Mouse (Mus musculus) erythroid progenitor cell, adult 5-6 weeks (primary cell): ENCODE results near the gene Magi3. TPM values are rescaled to one million over a fixed set of nuclear protein-coding genes. Genes with fewer than 3 reads are reported as not detected.

Source experiments
- ATAC-seq: replicated peaks from 2 replicates; pipeline ENCODE4 v1.8.0; 2016; ENCODE audit warnings: moderate number of reproducible peaks, mild to moderate bottlenecking, moderate TSS enrichment, inconsistent platforms; ENCODE audit not compliant: poor library complexity, low FRiP score, severe bottlenecking
- total RNA-seq, 2 experiments: library from RNA; stranded (forward) in 1 of 2; stranded (reverse) in 1 of 2; fragments of 150-400 nt in 1 of 2; fragments of 186-747, 209-891 nt in 1 of 2; gene quantifications; 2 replicates each; pipeline versions ENCODE4 v1.2.3 to v1.2.4; 2015 to 2017; ENCODE audit warnings: low replicate concordance in 2 of 2

Magi3 gene
- total RNA-seq (2015; ENCODE audit: low replicate concordance) (1.1 TPM in 1 of 2 replicates, not detected in the other), total RNA-seq (2017; ENCODE audit: low replicate concordance) (1.1 and 1.9 TPM in 2 replicates)

DNA sequence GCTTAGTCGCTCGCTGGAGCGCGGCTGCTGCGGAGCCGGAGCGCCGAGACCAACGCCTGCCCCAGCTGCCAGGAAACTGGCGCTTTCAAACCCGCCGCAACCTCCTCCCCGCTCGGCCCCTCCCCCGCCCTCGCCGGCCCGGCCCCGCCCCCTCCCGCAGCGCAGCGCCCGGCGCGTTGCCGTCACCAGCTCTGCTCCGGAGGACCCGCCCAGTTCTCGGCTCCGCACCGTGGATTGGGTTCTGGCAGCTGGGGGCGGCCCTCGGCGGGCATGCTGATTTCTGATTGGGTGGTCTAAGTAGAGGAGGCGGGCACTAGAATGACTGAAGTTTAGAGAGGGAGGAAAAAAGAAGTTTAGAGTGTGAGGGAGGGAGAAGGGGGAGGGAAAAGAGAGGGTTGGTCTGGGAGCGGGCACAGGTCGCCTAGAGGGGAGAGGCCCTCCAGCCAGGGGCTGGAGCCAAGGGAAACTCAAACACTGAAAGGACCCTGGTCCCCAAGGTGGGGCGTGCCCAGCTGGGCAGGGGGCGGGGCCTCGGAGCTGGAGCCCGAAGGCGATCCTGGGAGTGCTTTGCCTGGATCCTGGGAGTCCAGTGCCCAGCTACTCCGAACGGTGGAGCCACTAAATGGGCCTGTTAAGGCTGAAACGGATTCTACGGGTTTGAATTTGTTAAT, at the start of gene Magi3:
Gene Magi3 (minus strand): TSS at position 80 of the 671 bp plus-strand sequence.
- ATAC-seq: peak; percentile 99

DNA sequence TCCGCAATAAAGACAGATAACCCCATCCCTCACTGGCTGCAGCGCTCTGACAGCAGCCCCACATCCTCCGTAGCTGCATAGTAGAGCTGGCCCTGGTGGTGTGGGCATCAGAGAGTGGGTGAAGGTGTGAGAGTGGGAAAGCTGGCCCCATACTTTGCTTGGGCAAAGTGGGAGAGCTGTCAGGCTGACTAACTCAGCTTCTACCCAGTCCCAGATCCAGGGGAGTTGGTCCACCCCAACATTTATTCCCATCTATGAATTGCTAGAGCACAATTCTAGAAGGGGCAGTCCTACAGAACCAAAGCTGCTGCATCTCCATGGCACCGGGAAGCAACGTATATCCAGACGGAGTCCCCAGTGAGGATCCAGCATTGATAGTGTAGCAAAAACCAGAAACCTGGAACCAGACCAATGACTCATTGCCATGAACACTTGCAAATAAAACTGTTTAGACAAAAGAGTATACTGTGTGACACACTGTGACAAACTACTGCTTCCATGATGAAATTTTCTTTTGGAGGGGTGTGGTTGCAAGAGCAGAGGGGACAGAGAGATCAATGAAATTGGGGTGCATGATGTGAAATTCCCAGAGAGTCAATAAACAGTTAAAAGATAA, 44.5 kb upstream of the Magi3 start:
- no peak for ATAC-seq

DNA sequence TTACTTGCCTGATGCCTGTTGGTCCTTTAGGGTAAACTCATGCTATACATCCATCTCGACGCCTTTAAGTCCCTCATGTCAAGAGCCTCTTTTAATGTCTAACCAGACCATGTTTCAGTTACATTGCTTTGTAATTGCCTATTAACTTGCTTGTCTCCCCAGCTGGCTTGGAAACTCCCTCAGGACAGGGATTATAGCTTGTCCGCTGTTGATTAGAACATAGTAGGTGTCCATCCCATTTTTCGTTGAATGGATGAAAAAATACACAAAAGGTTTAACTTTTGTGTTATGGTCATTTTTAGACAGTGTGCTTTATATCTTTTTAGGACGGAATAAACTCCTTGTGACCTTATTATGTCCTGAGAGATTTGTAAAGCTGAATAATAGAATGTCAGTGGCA, 40.0 kb upstream of the Magi3 start:
- ATAC-seq: no peak

DNA sequence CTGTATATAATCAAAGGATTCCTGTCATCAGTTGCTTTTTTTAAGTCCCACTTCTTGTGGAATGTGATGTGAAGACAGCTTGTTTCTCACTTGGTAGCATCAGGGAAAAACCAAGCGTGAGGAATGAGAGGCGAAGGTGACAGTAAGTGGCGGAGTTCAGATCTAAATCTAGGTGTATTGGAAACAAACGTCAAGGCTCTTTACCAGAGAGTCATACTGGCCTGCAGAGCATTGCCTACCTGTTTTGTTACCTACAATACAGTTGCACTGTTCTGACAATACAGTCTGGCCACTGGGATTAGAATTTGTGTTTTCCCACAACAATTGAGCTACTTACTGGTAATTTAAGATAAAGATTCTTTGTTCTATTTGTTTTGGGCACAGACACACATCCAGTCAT, 39.0 kb upstream of the Magi3 start:
- ATAC-seq: no peak

DNA sequence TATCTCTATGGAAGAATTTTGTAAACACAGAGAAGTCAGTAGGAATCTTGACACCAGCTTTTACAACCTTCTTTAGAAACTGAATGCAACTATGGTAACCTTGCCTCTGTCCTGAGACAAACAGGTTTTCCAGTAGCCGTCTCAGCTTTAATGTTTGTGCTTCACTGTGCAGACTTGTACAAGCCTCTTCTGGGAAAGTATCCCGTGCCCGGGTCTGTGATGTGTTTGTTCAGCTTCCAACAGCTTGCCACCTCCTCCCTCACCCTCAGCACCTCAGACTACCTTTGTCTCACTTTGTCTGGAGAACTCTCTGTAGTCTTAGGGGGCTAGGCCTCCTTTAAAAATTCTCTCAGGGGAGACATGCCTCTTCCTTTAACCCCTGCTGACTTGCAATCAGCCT, 36.9 kb upstream of the Magi3 start:
- no peak for ATAC-seq

DNA sequence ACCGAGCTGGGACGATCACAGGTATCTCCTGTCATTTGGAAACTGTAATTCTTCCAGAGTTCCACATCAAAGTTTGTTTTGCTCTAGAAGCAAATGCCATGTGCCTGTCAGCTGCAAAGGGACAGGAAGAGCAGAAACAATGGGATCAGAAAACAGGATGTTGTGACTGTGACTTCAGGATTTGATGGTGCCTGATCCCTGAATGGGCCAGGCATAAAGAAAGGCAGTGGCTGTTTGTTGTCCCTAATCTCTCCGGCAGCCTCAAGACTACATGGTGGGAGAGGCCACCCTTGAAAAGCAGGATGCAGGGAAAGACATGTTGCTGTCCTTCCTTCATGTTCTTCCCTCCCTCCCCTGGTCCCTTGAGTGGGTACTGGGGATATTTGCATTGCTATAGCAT, 33.6 kb upstream of the Magi3 start:
- ATAC-seq: no peak

DNA sequence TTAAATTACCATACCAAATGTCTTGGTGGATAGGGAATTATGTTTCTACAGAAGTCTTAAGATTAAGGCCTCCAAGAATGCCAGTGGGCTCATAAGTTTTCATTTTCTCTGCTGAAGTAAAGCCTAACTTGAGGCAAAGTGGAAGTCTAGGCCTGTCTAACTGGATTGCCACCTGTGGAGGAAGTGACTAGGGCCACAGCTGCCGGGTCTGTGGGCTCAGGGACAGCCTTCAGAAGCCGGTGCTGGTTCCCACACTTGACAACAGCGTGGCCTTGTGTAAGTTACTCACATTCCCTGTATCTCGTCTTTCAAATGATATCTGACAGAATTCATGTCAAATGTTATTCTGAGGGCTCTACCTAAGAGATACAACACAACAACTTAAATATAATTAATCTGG, 27.7 kb upstream of the Magi3 start:
- ATAC-seq: no peak

DNA sequence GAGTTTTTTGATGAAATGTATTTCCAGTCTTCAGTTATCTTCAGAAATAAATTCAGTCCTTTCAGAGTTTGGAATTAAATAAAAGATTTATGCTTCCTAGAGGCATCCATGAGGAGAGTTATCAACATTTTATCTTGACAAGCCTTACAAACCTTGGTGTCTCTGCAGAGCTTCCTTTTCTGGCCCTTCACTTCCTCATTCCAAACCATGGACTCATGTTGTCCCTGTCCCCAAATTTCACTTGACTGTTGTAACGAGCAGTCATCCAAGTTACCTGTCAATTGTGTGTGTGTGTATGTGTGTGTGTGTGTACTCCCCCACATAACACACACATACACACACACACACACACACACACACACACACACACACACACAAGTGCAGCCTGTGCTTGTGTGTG, 26.9 kb upstream of the Magi3 start:
- ATAC-seq: no peak

DNA sequence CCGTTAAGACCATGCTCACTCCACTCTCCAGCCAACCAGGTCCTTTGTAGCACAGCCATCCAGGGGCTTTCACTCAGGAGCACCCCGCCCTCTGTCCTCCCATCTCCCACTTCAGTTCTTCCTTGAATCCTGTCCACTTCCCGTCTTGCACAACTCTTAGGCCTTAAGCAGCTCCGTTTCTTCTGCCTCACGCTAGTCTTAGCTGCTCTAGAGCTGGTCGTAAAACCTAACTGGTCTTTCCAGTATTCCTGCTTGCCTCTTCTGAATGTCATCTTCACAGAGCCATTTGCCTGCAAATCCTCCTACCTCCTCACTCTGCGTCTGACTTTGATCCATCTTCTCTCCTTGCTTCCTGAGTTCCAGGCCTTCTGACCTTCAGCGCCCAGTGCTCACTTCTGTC, 24.2 kb upstream of the Magi3 start:
- no peak for ATAC-seq

DNA sequence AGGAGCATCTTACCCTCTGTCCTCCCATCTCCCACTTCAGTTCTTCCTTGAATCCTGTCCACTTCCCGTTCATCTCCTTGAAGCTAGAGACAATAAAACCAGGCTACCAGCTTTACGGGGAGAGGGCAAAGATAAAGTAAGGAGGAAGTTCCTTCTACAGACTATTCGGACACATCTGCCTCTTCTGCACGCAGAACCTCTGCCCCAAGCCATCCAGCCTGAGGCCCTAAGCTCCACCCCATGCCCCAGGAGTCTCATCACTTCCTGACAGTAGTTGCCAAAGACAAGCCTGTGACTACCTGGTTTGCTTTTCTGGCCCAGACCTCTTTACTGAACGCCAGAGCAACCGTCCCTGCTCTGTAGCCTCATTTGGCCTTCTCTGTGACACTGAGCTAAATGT, 23.8 kb upstream of the Magi3 start:
- no peak for ATAC-seq

DNA sequence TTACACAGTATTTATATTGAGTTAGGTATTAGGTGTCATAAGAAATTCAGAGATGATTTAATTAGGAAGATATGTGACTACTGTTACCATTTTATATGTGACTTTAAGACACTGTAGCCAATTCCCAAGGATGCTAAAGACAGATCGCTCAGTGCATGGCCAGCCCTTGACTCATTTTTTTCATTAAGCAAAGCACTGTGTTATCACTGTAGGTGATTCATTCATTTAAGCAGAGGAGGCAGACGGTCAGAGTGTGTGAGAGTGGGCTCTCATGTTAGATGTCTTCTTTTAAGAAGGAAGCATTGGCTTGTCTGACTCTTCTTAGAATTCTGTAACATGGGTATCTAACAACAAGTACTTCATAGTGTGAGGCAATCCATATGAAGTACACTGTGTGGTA, 19.6 kb upstream of the Magi3 start:
- ATAC-seq: no peak

DNA sequence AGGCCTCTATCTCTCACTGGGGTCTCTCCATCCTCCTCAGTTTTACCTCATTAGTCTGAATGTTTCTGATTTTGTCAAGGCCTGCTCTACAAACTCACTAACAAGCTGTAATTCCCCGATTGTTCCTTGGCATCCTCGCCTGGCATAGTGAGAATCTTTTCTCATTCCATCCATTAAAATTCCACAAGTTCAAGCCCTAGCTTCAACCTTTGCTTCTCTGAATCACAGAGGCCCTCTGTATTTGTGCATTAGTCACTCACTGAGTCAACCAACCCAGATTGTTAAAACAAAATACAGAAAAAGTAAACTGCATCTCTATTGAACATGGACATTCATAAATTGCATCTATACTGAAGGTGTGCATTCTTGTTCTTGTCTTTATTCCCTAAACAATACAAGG, 19.2 kb upstream of the Magi3 start:
- no peak for ATAC-seq

DNA sequence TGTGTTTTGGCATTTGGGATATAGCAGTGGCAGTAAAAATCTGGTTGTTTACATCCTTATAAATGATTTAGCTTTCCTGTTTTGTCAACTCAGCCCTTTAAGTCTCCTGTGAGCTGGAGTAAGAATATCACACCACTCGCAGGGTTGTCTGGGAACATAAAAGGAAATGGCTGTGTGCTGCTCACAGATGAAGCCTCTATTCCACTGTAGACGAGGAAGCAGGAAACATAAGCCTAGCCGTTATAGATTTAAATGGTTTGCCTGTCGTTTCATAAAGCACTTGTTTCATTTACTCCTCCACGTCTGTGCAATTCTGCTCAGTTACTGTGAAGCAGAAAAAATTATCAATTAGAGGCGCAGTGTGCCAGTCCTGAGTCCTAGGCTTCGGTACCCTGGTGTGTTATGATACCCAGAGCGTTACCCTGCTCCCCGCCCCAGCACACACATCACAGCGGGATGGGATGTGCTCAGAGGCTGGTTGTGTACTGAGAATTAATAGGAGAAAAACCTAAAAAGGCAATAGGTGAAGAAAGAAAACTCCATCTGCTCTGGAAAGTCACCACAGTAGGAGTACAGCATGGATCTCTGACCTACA, 17.8 kb upstream of the Magi3 start:
- ATAC-seq: no peak

DNA sequence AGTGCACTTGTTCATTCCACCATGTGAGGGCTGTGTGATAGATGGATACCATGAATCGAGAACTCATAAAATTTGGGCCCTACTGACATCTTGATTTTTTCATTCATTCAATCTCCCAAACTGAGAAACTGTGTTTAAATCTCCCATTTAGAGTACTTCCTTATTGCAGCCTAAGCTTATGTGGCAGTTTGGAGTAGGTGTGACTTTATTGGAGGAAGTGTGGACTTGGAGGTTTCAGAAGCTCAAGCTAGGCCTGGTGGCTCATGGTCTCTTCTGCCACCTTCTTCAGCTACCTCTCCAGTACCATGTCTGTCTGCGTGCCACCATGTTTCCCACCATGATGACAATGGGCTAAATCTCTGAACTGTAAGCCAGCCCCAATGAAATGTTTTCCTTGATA, 15.9 kb upstream of the Magi3 start:
- no peak for ATAC-seq

DNA sequence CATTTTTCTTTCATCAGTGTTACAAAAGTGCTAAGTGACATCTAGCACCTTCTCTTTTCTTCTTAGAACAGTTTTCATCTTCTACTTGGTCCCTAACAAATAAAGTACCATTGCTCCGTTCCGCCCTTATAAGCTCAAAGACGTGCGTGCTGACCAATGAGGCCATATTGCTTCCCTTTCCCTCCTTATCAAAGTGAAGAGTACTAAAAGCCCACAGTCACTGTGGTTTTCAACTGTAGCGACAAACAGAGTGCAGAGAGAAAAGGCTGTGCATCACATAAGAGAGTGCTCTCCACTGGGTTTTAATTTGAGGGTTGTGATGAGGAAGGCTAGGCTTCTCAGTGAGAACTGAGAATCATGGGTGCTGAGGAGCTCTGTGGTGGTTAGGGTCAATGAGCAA, 14.9 kb upstream of the Magi3 start:
- no peak for ATAC-seq

DNA sequence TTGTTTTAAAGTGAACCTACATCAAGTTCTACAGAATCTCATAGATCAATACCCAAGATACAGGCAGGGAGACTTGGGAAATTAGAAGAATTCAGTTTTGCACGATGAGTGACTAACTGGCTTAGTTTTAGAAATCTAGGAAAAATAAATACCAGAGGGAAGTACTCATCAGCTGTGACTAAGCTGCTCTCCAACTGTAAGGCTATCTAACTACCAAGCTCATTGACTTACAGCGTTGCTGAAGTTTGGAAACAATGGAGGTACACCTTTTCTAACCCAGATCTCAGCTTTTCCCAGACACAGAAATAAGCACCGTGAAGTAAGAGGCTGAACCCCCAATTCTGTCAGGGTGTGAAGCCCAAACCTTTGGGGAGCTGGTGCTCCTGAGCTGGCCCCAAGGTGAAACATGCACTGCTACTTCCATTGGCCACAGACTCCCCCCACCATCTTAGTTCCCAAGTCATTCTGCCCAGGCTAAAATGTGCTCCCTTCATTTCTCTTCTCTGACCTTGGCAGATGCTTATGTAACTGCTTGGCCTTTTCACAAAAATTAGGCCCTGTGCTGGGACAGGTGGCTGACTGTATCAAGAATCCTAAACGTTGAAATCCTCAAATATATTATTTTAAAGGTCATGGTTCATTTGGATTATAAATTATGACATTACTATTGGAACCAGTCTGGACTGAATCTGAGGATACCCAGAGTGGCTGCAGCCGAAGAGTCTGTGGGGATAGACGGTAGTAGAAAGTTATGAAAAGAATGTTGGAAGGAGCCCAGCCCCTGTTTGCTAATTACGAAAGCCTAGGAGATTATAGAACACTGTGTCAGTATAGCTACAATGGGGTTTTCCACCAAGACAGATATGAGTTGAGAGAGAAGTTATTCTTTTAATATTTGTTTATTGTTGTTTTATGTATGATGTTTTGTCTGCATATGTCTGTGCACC, 13.5 kb upstream of the Magi3 start:
- no peak for ATAC-seq

DNA sequence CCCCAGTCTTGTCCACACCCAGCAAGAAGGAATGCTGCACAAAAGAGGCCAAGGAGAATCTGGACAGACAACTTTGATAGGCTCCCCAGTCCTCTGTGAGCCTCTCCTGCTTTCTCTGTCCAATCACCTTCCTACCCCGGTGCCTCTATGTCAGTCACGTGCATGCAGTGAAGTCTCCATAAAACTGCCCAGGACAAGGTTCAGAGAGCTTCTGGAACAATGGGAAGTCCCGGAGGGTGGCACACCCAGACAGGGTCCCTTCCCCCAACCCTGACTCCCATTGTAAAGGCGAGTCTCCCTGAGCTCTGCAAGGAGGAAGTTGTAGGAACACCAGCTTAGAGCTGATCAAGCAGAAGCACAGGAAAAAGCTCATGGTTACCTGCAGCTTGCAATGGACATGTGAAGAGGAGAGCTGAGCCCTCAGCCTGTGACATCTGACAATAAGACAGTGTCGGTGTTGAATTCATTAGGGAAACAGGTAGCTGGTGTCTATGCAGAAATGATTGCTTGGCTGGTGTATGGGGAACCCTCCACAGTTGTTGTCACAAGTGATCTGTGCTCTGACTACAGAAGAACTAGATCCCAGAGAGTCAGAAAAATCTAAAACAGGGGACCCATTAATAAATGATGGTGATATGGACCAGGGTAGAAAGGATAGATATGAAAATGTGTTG, 7.4 kb upstream of the Magi3 start:
- no peak for ATAC-seq

DNA sequence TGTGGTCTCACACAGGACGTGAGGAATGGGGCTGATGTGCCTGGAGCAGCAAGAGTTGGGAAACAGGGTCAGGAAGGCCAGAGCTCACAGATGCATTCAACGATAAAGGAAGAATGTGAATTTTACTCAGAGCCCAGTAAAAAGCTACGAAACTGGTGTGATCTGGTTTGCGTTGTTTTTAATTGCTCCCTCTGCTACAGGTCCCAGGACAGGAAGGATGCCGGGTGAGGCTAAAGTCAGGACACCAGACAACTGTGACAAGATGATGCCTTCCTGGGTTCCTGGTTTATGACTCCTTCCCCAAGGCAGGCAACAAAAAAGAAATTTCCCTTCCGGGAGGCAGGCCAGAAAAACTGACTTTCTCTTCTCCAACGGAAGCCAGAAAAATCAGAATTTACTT, 6.6 kb upstream of the Magi3 start:
- no peak for ATAC-seq

DNA sequence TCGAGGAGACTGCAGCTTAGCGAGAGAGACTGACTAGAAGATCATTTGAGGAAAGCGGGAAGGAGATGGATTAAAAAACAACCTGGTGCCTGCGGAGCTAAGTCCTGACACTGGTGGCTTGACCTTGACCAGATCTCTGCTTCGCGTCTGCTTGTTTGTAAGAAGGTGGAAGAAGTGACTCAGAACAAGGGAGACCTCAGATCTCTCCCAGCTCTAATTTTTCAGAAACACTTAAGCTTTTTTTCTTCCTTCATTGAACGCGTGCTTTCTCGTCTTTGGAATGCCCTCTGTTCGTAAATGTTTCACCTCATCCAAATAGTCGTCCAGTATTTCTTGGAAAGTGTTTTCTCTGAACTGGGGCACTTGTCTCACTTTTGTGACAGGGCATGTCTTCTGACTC, 982 bp upstream of the Magi3 start:
- no peak for ATAC-seq
